Mouse (Mus musculus): ENCODE results near the gene Tmem183a.

The Tmem183a gene

DNA sequence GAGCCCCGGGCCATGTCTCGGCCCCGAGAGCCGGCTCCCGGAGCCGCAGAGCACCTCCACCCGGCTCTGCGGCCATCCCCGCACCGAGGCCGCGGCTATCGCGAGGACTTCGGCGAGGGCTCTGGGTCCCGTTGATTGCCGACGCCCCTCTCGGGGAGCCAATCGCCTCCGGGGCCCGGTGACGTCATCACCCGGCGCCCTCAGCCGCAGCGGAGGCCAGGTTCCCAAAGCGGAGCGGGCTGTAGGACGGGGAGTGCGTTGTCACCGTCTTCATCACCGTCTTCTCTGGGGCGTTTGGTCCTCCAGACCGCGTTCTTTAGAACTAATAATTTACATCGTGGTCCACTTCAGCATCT lies at the start of gene Tmem183a:
Tmem183a (minus strand) TSS at position 123 of the 356 bp plus-strand sequence.
- DNase-seq: peak; percentile 98

DNA sequence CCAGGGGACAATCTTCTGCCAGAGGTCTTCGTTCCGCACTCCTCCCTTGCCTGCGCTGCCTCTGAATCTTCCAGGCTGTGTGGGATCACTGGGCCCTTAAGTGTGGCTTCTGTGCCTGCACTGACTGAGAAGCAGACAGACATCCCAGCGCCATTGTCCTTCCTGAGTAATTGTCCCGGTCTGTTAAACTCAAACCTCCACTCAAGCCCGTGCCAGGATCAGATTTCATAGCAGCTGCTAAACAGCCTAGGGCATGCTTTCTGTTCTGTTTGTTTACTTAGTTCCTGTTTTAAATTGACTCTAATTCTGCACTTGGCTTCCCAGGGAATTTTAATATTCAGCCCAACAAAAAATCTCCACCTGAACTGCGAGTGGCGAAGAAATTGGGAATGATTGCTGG lies 46.3 kb upstream of the Tmem183a start:
- DNase-seq: peak; percentile 28

DNA sequence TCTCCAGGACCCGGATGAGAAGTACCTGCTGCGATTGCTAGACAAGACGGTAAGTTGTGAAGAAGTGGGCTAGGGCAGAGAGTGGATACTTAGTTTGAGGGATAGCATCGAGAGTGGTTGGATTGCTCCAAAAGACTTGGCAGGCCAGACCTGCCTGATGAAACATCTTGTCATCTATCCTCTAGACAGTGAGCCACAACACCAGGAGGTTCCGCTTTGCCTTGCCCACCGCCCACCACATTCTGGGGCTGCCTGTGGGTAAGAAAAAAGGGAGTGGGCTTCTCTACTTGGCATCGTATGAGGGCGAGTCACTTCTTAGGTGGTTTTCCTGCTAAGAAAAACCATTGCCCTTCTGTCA lies 44.6 kb upstream of the Tmem183a start:
- no peak for DNase-seq

DNA sequence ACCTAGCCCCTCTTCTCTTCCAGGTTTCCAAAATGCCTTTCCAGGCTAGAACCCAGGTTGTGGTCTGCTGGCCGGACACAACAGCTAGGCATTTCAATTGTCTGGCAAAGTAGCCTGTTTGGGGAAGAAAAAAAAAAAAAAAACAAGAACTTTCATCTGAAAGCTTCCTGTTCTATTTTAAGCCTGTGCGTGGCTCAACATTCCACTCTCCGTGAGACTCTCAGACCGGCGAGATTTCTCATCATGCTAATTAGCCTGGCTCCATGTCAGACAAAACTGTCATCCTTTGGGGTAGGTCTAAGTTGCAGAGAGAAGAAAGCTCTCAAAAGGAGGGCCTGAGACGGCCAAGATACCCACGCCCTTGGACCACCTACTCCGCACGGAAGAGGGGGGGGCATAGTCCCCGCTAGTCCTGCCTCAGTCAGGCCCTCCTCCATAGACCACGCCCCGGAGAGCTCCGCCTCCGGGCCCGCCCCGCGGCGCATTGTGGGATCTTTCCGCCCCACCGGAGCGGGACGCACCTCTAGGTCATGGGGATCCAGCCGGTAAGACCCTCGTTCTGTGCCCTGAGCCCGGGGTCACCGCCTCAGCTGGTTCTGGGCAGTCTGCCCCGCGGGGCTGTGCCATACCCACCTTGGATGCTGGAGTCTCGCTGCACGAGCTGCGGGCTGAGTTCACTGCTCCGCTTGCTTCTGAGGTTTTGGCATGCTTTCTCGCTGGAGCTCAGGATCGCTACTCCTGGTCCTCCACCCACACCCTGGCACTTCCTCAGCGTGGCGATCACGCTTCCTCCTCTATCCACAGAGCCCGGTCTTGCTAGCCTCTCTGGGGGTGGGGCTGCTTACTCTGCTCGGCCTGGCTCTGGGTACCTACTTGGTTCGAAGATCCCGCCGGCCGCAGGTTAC lies 44.0 kb upstream of the Tmem183a start, which contains the start of gene Cyb5r1:
Cyb5r1 (plus strand) TSS at position 51 of the 905 bp plus-strand sequence.
- peak; percentile 87 for DNase-seq

DNA sequence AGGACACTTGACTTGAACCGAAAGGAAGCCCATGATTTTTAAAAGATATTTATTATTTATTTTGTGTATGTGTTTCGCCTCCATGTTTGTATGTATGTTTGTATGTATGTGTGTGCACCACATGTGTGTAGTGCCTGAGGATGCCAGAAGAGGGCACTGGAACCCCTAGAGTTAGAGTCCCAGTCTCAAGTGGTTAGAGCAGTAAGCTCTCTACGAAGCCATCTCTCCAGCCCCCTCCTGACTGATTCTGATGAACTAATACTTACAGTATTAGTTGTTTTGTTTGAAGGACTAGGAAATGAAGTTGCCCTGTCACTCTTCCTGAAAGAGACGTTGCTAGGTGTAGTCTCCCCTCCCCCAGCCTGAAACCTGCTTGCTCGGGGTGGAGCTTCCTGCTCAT lies 38.0 kb upstream of the Tmem183a start:
- DNase-seq: no peak

DNA sequence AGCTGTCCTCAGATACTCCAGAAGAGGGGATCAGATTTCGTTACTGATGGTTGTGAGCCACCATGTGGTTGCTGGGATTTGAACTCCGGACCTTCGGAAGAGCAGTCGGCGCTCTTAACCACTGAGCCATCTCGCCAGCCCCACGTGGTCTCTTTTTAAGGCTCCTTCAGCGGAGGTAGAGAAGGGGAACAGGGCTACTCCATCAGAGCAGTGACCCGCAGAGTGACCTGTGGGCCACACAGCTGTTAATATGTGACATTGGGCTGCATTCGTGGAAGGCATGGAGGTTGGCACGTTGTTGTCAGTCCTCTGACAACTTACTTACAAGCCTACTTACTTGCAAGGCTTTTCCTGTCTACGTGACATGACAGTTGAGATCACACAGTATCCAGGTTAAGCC lies 36.4 kb upstream of the Tmem183a start:
- DNase-seq: no peak

DNA sequence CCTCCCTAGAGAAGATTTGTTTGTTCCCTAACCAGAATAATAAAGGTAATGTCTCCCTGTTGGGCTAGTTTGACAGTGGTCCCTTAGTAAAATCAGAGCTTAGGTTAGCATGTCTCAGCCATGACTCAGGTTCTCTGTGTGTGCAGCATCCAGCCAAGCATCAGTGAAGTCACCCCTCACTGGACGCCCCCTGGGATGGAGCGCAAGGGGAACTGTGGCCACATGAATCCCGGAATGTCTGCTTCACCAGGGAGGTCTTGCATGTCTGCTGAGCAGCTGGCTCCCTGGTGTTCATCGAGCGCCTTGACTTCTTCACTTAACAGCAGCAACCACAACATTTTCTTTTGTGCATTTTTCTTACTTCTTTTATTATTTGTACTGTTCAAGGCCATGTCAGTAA lies 32.0 kb upstream of the Tmem183a start:
- no peak for DNase-seq

DNA sequence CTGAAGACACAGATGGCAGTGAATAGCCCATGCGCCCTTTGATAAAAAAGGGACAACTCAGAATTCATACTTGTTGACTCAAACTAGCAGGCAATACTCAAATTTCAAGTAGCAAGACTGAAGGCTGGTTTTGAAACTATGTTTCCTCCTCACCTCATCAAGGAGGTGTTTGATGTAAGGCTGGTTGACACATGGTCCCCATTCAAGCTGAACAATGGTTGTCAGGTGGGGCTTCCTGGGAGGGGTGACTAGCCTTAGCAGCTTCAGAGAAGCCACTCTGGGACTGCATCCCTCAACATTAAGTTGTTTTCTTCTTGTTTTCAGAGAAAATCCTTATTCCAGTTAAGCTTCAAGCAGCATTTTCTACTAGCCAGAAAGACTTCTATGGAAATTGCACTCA lies 23.9 kb upstream of the Tmem183a start, which contains the start of gene 4933406M09Rik:
4933406M09Rik (plus strand) TSS at position 275 of the 400 bp plus-strand sequence.
- DNase-seq: no peak

DNA sequence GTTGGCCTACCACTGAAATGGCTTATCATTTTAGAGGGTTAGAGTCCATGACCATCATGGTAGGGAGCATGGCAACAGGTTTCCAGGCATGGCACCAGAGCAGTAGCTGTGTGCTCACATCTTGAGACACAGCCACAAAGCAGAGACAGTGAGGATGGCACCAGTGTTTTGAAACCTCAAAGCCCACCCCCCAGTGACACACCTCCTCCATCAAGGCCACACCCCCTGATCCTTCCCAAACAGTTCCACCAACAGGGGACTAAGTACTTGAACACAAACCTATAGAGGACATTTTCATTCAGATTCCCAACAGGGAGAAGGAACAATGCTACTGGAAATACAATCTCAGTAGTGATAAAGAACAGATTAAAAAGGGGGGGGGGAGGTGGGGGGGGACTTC lies 23.4 kb upstream of the Tmem183a start:
- no peak for DNase-seq

DNA sequence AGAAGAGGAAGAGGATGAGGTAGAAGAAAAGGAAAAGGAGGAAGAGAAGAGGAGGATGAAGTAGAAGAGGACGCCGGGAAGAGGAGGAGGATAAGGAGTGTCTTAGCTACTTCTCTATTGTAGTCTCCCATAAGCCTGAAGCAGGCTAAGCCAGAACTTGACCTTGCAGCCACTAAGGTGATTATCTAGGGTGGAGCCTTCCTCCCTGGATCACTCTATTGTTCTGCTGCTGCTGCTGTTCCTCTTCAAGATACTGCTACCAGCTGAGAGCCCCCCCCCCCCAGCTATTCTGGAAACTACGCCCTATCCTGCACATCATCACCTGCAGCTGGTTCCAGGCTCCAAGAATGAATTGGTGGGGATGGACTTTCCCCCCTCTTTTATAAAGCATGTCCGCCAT lies 22.8 kb upstream of the Tmem183a start:
- no peak for DNase-seq

DNA sequence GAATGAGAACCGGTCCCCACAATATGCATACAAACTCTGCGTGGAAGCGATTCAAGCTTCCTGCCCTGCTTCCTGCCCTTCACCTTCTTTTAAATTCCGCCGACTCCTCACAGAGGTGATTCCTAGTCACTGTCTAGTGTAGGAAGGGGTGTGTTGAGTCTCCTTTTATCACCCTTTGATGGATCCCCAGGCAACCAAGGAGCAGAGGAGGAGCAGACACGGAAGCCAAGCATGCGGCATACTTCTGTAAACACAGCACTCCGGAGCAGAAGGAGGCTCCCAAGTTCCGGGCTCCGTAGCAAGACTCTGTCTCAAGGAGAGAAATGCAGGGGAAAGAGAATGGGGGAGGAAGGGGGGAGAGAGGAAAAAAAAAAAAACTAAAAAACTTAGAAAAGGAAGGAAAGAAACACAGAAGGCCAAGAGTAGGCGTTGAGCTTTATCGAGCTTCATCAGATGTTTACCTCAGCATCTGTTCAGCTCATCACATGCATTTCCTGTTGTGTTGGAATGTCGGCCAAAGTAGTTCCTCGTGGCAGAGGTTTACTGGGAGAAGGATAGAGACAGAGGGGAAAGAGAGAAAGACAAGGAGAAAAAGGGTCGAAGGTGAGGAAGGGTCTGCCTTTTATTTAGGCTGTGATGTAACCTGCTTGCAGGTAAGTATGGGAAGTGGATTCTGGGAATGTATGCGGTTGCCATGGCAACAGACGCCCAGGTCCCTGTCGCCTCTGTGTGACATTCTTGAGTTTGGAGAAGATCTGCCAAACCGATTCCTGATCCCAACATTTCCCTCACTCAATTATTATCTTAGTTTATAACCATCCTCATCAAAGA lies 20.2 kb upstream of the Tmem183a start:
- peak; percentile 26 for DNase-seq

DNA sequence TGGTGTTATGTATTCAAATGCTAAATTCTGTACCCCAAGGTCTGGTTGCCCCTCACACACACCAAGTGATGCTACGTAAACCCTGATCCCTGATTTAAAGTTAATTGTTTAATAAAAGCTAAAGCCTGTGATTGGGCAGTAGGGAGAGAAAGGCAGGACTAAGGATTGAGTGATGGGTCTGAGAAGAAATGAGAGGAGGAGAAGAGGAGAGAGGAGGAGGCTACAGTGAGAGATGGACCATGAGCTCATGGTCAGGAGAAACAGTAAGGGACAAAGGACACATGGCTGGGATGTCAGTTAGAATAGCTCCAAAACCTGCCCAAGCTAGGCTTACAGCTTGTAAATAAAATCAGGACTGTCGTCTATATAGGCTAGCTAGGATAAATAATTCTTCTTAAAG lies 19.3 kb upstream of the Tmem183a start:
- DNase-seq: no peak

DNA sequence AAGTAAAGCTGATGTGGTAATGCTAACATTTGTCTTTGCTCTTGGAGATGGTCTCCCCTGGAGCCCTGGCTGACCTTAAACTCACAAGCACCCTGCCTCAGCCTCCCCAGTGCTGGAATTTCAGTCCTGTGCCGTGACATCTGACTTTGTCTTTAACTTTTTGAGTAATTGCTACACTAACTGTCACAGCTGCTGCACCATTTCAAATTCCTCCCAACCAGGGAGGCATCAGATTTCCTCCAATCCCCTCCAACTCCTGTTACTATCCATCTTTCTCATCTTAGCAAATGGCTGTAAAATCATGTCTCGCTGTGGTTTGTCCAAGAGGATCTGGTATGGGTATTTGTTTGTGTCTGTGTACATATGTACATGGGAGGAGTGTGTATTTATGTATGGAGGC lies 12.3 kb upstream of the Tmem183a start:
- DNase-seq: no peak

DNA sequence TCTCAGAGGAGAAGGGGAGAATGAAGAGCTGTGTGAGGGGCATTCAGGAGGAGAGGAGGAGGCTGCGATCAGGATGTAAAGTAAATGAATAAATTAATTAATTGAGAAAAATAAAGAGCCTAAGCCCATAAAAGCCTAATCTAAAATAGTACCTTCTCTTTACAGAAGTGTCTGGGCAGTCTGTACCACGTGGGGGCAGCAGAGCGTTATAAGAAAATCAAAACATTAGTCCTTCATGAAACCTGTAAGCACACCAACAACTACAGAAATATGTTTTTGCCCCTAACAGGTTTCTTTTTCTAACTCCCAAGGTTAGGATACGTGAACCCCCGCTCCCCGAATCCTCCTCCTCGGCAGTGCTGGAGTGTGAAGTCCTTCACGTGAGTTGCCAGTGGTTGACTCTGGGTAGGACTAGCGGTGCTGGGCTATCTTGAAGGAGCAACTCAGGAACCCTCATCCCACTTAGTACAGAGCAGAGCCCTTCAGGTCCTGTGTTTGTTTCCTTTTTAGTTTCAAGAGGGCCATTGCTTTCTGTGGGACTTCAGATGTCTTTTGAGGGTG lies 7.1 kb upstream of the Tmem183a start:
- DNase-seq: peak; percentile 84

DNA sequence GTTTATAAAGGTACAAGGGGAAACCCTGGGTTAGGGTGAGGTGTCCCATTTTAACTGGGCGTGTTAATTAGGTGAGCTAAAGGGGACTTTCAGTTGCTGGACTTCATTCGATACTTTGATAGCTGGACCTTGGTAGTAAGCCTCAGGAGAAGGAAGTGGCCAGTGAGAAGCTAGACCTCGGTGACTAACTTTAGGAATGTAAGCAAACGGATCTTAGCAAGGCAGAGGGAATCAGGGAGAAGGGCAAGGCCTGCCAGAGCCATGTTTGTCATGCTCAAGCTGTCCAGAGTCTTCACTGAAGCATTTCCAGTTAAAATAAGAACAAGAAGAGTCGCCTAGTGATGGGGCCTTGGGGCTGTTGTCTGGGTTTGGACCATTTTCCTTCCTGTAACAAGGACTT lies 3.7 kb upstream of the Tmem183a start:
- no peak for DNase-seq

DNA sequence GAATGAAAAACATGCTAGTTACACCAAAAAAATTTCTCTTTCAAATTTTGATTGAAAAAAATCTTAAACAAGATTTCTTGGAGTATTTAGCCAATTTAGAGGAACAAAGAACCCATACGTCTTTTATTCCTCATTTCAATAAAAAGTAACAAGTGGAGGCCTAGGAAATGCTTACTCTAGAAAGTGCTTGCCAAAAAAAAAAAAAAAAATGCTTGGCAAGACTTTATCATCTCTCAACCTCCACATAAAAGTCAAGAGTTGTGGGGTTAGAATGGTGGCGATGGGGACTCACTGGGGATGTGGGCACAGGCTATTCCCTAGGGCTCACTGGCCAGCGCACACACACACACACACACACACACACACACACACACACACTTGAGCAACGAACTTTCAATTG lies 1.4 kb upstream of the Tmem183a start:
- DNase-seq: no peak

DNA sequence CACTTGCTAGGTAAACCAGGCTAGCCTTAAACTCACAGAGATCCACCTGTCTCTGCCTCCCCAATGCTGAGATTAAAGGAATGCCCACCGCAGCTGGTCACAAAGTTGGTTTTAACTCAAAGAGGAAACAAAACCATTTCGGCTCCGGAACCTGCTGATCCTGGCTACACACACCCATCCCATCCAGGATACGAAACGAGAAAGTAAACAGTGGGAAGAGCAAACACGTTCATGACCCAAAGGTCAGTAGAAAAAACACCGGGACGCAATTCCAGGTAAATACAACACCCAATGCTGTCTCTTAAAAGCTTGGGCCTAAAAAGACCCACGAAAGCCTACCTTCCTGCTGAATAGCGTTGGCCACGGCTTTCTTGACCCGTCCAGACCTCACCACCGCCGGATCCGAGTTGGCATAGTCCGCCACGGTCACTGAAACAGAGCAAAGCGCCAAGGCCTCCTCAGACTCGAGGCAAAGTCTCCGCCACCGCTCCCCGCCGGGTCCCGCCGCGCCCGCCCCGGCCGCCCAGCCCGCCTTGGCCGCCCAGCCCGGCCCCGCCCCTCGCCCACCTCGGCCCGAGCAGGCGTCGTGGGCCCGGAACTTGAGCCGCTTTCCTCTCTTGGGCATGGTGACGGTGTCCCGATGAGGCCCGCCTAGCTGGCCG lies 453 bp downstream of the Tmem183a start:
- no peak for DNase-seq

DNA sequence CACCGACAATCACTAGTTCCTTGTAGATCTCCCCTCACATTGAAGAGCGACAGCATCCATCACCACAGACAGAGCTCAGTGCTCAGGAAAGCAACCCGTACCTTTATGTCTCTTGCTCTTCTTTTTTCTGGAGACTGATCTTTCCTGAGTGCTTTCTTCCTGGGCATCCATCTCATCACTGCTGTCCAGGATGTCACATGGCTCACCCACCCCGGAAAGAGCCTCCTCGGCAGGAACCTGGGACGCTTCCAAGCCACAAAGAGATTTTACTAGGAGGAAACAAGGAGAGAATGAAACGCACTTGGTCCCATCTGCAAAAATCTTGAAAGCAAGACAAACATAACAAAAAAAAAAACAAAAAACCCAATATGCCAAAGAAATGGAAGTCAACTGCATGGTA lies 1.1 kb downstream of the Tmem183a start:
- DNase-seq: no peak

DNA sequence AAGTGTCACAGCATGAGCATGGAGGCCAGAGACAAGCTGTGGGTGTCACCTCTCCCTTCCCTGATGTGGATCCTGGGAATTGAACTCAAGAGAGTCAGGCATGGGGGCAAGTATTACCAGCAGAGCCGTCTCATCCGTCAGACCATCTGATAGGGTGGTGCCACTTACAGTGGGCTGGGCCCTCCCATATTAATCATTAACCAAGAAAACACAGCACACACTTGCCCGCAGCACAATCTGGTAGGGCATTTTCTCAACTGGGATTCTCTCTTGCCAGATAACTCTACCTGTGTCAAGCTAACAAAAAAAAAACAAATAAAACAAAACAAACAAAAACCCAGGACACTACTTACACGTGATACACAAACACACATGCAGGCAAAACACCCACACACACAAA lies 4.3 kb downstream of the Tmem183a start:
- DNase-seq: no peak

DNA sequence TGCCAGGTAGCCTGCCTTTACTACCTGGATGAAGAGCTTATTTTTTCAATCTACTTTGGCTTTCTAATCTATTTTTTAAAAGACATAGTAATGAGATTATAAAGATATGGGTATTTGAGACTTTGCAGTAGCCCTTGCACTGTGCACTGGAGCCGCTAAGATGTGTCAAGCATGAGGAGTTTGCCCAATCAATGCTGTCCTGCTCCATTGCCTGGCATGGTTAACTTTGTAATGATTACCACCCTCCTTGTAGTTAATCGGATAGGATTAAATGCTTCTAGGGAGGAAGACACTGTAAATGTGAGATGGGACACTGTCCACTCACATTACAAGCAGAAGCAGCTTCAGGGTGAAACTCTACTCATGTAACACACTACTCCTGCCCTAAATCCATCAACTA lies 8.5 kb downstream of the Tmem183a start:
- DNase-seq: no peak

DNA sequence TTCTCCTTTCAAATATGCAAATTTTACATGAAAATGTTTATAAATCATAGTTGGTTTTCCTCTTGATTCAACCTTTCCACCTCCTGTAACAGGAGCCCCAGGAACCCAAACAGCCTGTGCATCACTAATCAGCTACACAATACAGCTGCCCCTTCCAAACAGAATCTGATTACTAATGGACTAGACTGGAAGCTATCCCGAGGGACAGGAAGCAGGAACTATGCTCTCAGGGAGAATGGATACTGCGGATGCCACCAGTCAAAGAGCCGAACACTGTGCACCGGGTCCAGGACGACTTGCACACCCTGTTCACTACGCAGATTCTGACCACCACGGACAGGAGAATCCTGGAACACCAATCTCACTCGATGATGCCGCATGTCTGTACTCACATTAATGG lies 14.0 kb downstream of the Tmem183a start:
- no peak for DNase-seq

DNA sequence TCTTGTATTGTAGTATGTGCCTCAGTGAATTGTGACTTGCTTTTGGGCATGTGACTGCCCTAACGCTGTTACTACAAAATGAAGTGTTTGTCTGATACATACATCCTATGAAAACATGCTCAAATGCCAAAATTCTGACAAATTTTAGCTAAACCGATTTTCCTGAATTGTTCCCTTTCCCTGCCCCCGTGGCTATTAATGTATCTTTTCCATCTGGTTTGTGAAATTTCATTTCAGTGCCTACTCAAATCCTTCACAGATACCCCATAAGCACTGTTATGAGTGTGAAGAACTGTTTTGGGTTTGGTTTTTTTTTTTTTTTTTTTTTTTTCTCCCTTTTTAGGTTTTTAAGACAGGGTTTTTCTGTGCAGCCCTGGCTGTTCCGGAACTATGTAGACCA lies 16.7 kb downstream of the Tmem183a start:
- no peak for DNase-seq

Data from kidney, postnatal 10 days (tissue).